Mouse (Mus musculus): Measurements from ENCODE around the gene St7. TPM values are rescaled to one million over a fixed set of nuclear protein-coding genes. Genes with fewer than 3 reads are reported as not detected.
A peak's percentile ranks its signal among the peaks of the same experiment; 100 is the strongest.

Gene St7
- polyA plus RNA-seq, 2 experiments = 7.9 to 8.9 TPM

DNA sequence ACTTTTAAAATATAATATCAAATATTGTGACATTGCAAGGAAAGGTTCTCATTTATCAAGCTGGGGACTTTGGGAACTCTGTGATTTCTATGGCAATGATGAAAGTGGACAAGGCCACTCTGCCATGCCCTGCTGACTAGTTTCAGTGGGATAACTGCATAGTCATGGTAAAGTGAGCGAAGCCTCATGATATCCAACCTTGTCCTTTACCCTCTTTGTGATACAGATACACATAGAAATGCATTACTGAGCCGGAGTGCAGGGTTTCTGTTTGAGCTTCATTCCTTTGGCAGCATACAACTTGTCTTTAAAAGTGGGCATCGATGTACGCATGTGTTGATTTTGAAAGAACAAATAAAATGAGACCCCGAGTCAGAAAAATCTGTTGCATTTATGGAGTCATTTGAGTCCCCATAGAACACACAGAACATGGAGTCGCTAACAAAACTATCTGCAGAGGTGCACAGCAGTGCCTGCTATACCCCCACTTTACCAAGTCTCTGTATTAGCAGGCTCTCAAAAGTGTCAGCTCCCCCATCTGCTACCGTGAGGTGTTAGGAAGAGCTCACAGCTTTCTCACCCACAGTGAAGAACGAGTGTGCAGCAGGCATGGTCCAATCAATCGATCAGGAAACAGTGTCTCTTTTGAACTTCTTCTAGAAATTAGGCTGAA is 77.4 kb downstream of the St7 start:
- Histone ChIP-seq H3K9me3 (ENCODE audit: control insufficient read depth, low read length) (no peaks in the 10 kb centered on the region), H3K4me1 (replicated peaks; ENCODE audit: control insufficient read depth in 2 of 2, insufficient read depth in 2 of 2, low read length in 1 of 2) (peaks cover 12 to 31% of the 10 kb centered on the region in 2 experiments), H3K9ac (replicated peaks) (no peak overlapping the region), H3K4me3 (ENCODE audit: insufficient read depth in 1 of 2, low read depth in 2 of 2, low read length in 2 of 2) (no peak overlapping the region), H3K36me3 (replicated peaks; ENCODE audit: control insufficient read depth, insufficient read depth, low read depth) (no peaks in the 10 kb centered on the region), H3K27ac (peak overlapping the region; percentile 72), H3K27me3 (ENCODE audit: control insufficient read depth, insufficient read depth, low read length) (no peaks in the 10 kb centered on the region), H3K4me2 (ENCODE audit: low read depth) (peak overlapping the region; percentile 38)
- no peak for TF ChIP-seq EP300 (IDR thresholded peaks at IDR 0.05; ENCODE audit: low read depth)
- TF ChIP-seq CTCF (IDR thresholded peaks at IDR 0.05; ENCODE audit: low read depth) = no peak
- WGBS (ENCODE audit: insufficient replicate concordance) = 67% methylated on average over 9 of the region's 9 CpGs
- ATAC-seq (ENCODE audit: insufficient read depth) = peak; percentile 51
- DNase-seq (ENCODE audit: low read depth in 3 of 3, low spot score in 3 of 3) = no peak

DNA sequence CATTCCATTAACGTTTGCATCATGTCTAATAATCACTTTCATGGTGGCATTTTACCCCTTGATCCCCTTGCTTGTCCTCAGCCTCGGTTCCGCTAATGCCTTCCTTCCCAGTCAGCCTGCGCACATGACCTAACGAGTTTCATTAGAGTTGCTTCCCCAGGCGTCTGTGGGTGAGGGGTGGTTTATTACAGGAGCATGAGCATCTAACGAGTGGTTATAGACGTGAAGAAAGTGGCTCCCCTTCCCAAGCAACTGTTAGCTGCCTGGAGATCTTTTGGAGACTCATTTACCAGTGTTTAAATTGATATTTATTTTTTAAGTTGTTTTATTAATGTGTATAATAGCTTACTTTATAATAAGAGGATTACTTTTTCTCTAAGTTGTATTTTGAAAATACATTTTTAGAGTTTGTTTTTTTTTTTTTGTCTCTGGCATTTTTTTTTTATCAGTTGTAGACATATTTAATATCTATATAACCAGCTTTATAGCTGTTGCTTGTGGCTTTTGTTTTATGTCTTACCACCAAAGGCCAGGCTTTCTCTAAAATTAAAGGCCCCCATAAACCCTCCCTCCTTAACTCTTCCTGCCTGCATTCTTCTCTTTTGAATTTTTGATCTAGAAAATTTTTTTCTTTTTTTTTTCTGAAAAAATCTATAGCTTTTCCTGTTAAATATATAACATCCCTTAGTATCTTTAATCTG is 78.1 kb downstream of the St7 start:
- no peak overlapping the region for H3K4me3 ChIP-seq (ENCODE audit: insufficient read depth in 1 of 2, low read depth in 2 of 2, low read length in 2 of 2)
- TF ChIP-seq CTCF (IDR thresholded peaks at IDR 0.05; ENCODE audit: low read depth) (no peak), EP300 (IDR thresholded peaks at IDR 0.05; ENCODE audit: low read depth) (0 out of 2 replicates have a peak, but pooled peaks have one; percentile 20)
- ATAC-seq (ENCODE audit: insufficient read depth) (peak; percentile 51), DNase-seq (ENCODE audit: low read depth in 3 of 3, low spot score in 3 of 3) (no peak)
- peak overlapping the region; percentile 38 for H3K4me2 ChIP-seq (ENCODE audit: low read depth)
- H3K9me3 ChIP-seq (ENCODE audit: control insufficient read depth, low read length) = no peaks in the 10 kb centered on the region
- WGBS (ENCODE audit: insufficient replicate concordance) = 24% methylated on average over 8 of the region's 8 CpGs
- H3K27me3 ChIP-seq (ENCODE audit: control insufficient read depth, insufficient read depth, low read length) = no peaks in the 10 kb centered on the region
- no peaks in the 10 kb centered on the region for H3K36me3 ChIP-seq (replicated peaks; ENCODE audit: control insufficient read depth, insufficient read depth, low read depth)
- peaks cover 12 to 31% of the 10 kb centered on the region in 2 experiments for H3K4me1 ChIP-seq (replicated peaks; ENCODE audit: control insufficient read depth in 2 of 2, insufficient read depth in 2 of 2, low read length in 1 of 2)
- H3K27ac ChIP-seq = peak overlapping the region; percentile 72
- peak overlapping the region; percentile 49; the same call in 1 of the 2 replicates for H3K9ac ChIP-seq (replicated peaks)

DNA sequence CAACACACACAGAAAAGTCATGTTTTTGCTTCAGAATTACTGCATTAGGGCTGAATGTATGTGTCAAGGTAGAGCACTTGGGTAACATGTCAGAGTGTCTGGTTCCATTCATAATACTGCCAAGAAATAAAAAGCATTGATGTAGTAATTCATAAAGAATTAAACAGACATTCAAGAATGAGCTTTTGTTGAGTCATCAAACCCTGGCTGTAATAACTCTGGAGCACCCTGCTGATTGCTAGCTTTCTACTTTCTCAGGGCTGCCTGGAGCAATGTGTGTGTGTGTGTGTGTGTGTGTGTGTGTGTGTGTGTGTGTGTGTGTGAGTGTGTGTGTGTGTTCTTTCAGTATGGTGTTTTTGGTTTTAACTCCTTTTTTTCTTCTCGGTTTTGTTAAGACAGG is 78.7 kb downstream of the St7 start:
- ATAC-seq (ENCODE audit: insufficient read depth) (no peak), DNase-seq (ENCODE audit: low read depth in 3 of 3, low spot score in 3 of 3) (no peak)
- no peaks in the 10 kb centered on the region for H3K9me3 ChIP-seq (ENCODE audit: control insufficient read depth, low read length)
- no peaks in the 10 kb centered on the region for H3K36me3 ChIP-seq (replicated peaks; ENCODE audit: control insufficient read depth, insufficient read depth, low read depth)
- no peaks in the 10 kb centered on the region for H3K27me3 ChIP-seq (ENCODE audit: control insufficient read depth, insufficient read depth, low read length)
- H3K27ac ChIP-seq = no peak overlapping the region; the same call in 1 of the 2 replicates
- H3K4me2 ChIP-seq (ENCODE audit: low read depth) = no peak overlapping the region
- H3K9ac ChIP-seq (replicated peaks) = no peak overlapping the region
- no peak overlapping the region for H3K4me3 ChIP-seq (ENCODE audit: insufficient read depth in 1 of 2, low read depth in 2 of 2, low read length in 2 of 2)
- peaks cover 14 to 33% of the 10 kb centered on the region in 2 experiments for H3K4me1 ChIP-seq (replicated peaks; ENCODE audit: control insufficient read depth in 2 of 2, insufficient read depth in 2 of 2, low read length in 1 of 2)
- WGBS (ENCODE audit: insufficient replicate concordance) = 47% methylated on average over 1 of the region's 1 CpGs
- TF ChIP-seq CTCF (IDR thresholded peaks at IDR 0.05; ENCODE audit: low read depth) = no peak
- no peak for TF ChIP-seq EP300 (IDR thresholded peaks at IDR 0.05; ENCODE audit: low read depth)

DNA sequence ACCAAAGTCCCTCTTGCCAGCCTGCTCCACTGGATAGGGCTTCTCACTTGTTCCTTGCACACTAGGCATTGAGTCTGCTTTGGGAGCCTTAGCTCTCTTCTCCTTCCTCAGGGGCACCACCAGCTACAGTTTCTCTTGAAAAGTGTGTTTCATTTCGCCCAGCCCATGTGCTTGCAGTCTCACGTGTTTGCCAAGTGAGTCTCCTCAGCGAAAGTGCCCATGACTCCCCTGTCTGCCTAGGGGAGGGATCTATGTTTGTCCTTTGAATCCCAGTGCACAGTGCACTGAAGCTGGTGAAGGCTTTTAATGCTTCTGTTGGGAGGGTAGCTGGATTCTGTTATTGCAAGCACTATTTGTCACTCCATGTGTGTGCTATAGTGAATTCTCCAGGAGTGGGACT is 79.8 kb downstream of the St7 start:
- Histone ChIP-seq H3K27me3 (ENCODE audit: control insufficient read depth, insufficient read depth, low read length) (no peaks in the 10 kb centered on the region), H3K9me3 (ENCODE audit: control insufficient read depth, low read length) (no peaks in the 10 kb centered on the region), H3K4me1 (replicated peaks; ENCODE audit: control insufficient read depth in 2 of 2, insufficient read depth in 2 of 2, low read length in 1 of 2) (peaks cover 20 to 34% of the 10 kb centered on the region in 2 experiments), H3K36me3 (replicated peaks; ENCODE audit: control insufficient read depth, insufficient read depth, low read depth) (no peaks in the 10 kb centered on the region), H3K27ac (peak overlapping the region; percentile 34), H3K9ac (replicated peaks) (no peak overlapping the region), H3K4me2 (ENCODE audit: low read depth) (no peak overlapping the region), H3K4me3 (ENCODE audit: insufficient read depth in 1 of 2, low read depth in 2 of 2, low read length in 2 of 2) (no peak overlapping the region)
- ATAC-seq (ENCODE audit: insufficient read depth) = no peak
- 77% methylated on average over 3 of the region's 3 CpGs for WGBS (ENCODE audit: insufficient replicate concordance)
- TF ChIP-seq CTCF (IDR thresholded peaks at IDR 0.05; ENCODE audit: low read depth) = no peak
- TF ChIP-seq EP300 (IDR thresholded peaks at IDR 0.05; ENCODE audit: low read depth) = no peak
- peak in 1 of 3 experiments; percentile 40 for DNase-seq (ENCODE audit: low read depth in 3 of 3, low spot score in 3 of 3)

DNA sequence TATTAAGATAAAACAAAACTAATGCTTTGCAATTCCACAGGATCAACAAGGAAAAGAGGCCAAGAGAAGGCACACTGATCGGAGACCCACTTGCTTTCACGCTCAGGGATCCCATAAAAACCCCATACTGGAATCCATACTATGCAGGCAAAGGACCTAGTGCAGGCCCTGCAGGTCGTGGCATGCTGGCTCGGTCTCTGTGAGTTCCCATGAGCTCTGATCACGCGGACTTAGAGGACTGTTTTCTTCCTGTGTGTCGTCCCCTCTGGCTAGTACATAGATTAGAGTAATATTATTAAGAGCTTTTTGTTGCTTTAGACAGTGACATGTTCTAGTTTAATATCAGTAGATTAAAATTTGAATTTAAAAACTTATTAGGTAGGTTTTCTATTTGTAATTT is 83.3 kb downstream of the St7 start:
- no peak for DNase-seq (ENCODE audit: low read depth in 3 of 3, low spot score in 3 of 3)
- Histone ChIP-seq H3K4me1 (replicated peaks; ENCODE audit: control insufficient read depth in 2 of 2, insufficient read depth in 2 of 2, low read length in 1 of 2) (peaks cover 21 to 33% of the 10 kb centered on the region in 2 experiments), H3K27ac (no peak overlapping the region), H3K4me2 (ENCODE audit: low read depth) (no peak overlapping the region), H3K4me3 (ENCODE audit: insufficient read depth in 1 of 2, low read depth in 2 of 2, low read length in 2 of 2) (no peak overlapping the region), H3K9me3 (ENCODE audit: control insufficient read depth, low read length) (no peaks in the 10 kb centered on the region), H3K27me3 (ENCODE audit: control insufficient read depth, insufficient read depth, low read length) (no peaks in the 10 kb centered on the region), H3K36me3 (replicated peaks; ENCODE audit: control insufficient read depth, insufficient read depth, low read depth) (no peaks in the 10 kb centered on the region), H3K9ac (replicated peaks) (no peak overlapping the region)
- WGBS (ENCODE audit: insufficient replicate concordance) = 69% methylated on average over 7 of the region's 7 CpGs
- ATAC-seq (ENCODE audit: insufficient read depth) = no peak
- TF ChIP-seq CTCF (IDR thresholded peaks at IDR 0.05; ENCODE audit: low read depth) (no peak), EP300 (IDR thresholded peaks at IDR 0.05; ENCODE audit: low read depth) (no peak)
